Mouse (Mus musculus) retina, embryonic 14.5 days (tissue): Measurements from ENCODE around the gene Ttll1.
A peak's percentile ranks its signal among the peaks of the same experiment; 100 is the strongest.
"Not testable (repeated sequence)": the region's sequence is repeated elsewhere in the genome, so short reads cannot be mapped to it uniquely, and the experiment has no call there.

ENCODE experiments used
- DNase-seq: peaks from one replicate; pipeline ENCODE4 v3.0.0-alpha.2; 2015; ENCODE audit warnings: low spot score

The Ttll1 gene

DNA sequence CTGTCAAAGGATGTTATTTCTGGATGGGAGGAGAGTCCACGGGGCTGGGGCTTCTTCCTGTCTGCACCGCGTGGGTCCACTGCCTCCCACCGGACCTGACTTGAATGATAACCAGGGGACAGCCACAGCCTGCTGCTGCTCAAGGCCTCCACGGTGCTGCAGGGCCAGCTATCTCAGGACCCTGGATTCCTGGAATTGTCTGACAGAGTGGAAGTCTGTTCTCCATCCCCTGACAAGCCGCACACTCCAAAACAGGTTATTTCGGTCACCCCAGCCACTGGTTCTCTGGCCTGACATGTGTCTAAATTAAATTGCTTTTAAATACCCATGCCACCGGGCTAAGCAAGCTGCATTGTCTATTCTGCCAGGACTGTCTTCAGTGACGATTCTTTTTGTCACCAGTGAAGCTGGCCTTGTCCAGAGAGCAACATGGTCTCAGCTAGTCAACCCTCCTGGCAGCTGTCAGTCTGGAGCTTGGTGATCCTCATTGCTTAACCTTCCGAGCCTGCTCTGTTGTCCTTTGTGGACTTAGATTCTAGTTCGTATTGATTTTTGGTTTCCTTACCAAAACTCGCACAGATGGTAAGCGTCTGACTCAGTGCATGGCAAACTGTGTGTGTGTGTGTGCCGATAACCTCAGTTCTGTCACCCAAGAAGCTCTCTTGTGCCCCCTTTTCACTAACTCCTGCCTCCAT, 13.1 kb upstream of the Ttll1 start:
- DNase-seq: no peak

- peak; percentile 33 for DNase-seq
These were observed 12.5 kb upstream of the Ttll1 start for GRCm38 (mm10) chr15:83523196-83523595.

DNA sequence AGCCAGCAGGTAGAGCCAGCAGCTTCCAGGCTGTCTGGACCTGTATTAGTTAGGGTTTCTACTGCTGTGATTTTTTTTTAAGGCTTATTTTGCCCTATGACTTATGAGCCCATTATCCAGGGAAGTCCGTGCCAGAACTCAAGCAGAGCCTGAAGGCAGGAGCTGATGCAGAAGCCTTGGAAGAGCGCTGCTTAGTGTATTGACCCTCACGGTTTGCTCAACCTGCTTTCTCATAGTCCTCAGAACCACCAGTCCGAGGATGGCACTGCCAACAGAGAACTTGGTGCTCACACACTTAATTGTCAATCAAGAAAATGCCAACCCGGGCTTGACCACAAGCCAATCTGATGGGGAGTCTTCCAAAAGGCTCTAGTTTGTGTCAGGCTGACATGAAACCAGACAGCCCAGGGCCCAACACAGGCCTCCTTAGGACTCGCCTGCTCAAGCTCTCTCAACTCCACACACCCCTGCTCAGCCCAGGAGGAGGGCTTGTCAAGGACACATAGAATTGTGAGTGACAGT, 10.2 kb upstream of the Ttll1 start:
- DNase-seq: no peak

DNA sequence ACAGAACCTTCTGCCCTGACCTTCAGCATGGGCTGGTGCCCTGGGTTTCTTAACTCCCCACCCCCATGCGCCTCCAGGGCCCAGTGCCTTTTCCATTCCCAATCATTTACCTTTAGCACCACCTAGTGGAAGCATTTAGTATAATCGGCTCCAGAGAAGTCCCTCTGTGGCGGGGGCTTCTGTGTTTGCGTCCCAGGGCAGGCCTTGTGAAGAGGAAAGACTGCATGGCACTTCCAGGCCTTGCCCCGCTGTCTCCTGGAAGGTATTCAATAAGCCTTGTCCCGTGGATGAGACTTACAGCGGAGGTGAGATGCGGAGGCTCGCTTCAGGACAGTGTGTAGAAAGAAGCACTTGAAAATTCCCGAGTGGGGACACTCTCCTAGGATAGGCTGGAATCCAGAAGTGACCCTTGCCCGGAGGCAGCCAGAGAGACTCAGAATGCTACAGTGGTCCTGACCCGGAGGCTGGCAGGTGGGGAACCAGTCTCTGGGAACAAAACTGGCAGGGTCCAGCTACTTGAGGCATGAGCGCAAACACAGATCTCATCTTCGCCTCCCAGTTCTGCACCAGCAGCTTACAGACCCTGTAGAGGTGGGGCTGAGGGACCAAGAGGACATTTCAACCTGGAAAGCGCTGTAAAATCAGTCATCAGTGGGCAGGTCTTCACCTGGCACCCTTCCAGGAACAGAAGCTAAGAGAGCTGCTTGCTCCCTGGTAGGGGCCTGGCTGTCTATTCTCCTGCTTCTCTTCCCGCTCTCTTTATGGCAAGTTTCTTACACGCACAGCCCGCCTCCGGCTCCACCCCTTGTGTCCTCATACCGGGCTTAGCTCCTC, 7.7 kb upstream of the Ttll1 start:
- peak; percentile 91 for DNase-seq

DNA sequence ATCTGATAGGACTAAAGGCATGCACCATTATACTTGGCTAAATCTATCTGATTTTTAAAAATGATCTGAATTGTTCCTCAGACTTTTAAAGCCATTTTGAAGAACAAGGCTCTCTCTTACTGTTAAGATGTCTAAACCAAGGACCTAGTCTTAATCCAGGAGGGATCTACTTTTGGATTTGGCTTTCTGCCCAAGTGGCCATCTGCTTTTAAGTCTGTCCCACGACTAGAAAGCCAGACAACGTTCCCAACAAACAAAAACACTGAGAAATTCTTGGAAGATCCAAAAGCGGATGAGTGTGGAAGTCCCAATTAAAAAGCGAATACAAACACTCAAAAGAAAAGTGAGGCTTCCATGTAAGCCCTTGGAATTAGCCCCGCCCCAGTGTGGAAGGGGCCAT, 4.3 kb upstream of the Ttll1 start:
- no peak for DNase-seq

DNA sequence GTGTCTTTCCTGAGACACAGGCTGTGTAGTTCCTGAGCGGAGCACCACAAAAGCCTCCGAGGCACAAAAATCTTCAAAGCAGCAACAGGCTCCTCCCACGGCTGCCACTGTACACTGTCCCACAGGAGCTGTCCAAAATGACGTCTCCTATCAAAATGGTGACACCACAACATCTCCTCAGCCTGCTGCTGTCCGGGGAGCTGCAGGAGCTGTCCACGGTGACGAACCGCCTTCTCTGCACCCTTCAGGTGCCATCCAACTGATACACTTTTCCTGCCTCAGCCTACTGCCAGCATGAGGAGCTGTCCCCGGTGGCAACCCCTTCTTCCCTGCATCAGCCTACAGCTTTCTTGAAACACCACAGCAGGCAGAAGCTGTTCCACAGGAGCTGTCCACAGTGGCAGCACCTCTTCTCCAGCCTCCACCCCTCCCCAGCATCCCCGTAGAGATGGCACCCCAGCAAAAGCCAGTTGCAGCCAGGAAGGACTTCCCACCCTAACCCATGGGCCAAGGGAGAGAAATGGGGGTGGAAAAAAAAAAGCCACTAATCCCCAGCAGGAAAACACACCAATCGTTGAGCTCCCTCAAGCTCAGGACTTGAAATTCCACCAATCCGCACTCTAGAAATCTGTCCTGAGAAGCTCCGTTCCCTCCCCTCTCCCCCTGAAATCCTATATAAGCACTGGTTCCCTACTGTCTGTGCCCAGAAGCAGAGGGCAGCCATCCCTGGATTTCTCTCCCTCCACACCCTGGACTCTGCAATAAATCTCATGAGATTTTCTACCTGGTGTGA, 2.0 kb upstream of the Ttll1 start:
- no peak for DNase-seq

GRCm38 (mm10) chr15:83509950-83510804, 516 bp downstream of the Ttll1 start:
- peak; percentile 42 for DNase-seq

DNA sequence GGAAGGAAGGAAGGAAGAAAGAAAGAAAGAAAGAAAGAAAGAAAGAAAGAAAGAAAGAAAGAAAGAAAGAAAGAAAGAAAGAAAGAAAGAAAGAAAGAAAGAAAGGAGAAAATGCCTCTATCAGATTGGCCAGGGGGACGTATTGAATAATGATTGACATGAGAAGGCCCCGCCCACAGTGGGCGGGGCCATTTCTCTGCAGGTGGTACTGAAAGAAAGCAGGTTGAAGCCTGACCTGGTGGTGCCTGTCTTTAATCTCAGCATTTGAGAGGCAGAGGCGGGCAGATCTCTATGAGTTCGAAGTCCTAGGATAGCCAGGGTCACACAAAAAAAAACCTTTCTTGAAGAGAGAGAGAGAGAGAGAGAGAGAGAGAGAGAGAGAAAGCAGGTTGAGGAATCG, 9.2 kb downstream of the Ttll1 start:
- not testable (repeated sequence) for DNase-seq

- DNase-seq: no peak
These were observed 10.3 kb downstream of the Ttll1 start for GRCm38 (mm10) chr15:83500352-83500751.

DNA sequence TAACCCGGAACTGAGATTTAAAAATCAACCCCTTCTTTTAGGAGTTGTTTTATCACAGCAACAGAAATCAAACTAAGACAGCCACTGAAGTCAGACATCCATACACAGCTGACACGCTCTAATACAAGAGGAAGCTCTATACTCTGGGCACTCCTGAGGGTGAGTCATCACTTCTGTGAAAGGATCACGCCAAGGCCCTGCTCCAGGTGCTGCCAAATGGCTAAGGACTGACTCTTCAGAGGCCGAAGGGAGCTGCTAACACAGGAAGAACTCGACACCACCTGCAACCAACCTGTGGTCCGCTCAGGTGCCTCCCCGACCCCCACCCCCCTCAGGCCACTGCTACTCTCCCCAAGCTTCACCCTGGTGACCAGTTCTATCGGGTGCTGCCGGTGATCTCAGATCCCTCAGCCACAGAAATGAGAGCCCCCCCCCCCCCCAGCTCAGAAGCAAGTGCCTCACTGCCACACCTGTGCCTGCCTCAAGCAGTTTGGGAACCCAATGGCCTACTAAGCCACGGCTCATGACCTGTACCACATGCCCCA, 11.4 kb downstream of the Ttll1 start:
- no peak for DNase-seq

DNA sequence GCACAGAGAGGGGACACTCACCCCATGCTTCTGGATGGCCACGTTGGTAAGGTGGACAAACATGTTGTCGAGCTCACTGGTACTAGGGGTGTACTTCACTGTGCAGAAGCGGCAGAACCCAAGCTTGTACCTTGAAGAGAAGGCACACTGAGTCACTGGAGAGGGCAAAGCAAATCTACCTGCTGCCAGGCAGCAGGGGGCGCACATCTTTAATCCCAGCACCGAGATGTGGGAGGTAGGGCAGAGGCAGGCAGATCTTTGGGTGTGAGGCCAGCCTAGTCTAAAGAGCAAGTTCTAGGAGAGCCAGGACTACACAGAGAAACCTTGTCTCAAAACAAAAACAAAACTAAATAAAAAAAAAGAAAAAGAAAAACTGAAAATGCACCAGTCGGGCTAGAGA, 13.4 kb downstream of the Ttll1 start:
- DNase-seq: no peak

- DNase-seq: no peak
These were observed 14.8 kb downstream of the Ttll1 start for GRCm38 (mm10) chr15:83495787-83496367.

DNA sequence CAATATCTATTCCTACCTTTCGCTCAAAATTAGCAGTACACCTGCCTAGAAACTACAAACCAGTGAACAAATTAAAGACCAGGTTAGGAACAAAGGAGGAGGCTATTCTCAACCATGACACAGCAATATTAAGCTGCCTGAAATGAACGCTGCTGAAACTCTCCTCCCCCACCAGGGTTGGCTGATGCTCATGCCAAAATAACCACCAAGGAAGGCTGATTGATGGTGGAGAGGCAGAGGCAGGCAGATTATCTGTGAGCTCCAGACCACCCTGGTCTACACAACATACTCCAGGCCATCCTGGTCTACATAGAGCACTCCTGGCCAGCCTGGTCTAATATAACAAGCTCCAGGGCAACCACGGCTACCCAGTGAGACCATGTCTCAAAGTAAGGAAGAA, 15.5 kb downstream of the Ttll1 start:
- no peak for DNase-seq

- no peak for DNase-seq
These were observed 16.1 kb downstream of the Ttll1 start for GRCm38 (mm10) chr15:83494572-83494920.

GRCm38 (mm10) chr15:83493856-83494571, 16.7 kb downstream of the Ttll1 start:
- no peak for DNase-seq

DNA sequence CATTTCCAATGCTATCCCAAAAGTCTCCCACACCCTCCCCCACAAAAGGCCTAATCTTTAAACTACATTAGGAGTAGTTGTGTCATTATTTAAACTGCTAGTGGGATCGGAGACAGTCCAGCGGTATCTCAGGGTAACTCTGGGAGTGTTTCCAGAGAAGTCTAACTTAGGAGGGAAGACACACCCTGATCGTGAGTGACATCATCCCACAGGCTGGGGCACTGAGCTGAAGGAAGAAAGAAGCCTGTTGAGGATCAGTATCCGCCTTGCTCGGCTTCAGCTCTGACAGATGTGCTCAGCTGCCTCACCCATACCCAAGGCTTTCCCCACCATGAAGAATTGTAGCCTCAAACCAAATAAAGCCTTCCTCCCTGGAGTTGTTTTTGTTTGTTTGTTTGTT, 18.8 kb downstream of the Ttll1 start:
- DNase-seq: no peak

- no peak for DNase-seq
These were observed 21.2 kb downstream of the Ttll1 start for GRCm38 (mm10) chr15:83489471-83489870.

DNA sequence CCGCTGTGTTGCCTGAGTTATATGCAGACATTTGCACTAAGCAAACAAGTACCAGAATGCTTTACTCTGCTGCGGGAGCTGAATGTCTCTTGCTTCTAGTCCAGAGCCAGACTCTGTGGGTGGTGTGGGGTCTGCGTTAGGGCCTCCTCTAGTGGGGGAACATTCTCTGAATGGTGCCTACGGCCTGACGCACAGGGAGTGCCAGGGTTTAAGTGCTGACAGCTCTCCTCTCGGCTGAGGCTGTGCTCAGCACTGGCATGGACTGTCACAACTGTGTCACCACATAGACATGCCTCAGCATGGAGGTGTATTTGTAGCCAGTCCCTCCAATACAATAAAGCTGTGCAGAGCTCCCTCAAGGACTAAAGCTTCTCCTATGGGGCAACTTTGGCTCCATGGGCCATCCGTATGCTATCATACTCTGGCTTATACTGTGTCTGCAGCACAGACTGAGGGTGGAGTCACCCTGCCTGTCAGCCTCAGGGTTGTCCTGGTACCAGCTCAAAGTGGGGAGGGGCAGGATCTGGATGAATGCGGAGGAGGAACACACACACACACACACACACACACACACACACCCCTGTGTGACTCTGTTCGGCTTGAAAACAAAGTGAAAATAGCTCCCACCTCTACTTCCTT, 23.1 kb downstream of the Ttll1 start:
- no peak for DNase-seq

DNA sequence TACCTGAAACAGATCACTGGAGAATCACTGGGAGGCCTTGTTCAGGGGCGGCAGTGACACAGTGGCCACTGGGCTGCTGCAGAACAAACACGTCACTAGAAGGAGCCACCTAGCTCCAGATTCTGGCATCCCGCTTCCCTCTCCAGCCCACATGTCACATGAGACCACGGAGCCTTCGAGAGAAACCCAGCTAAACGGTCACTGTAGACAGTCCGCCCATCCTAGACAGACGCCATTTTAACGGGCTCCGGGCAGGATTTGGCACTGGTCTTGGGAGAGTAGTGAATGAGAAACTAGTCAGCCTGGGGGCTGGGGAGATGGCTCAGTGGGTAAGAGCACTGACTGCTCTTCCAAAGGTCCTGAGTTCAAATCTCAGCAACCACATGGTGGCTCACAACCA, 26.4 kb downstream of the Ttll1 start:
- no peak for DNase-seq

GRCm38 (mm10) chr15:83483482-83483881, 27.2 kb downstream of the Ttll1 start:
- peak; percentile 35 for DNase-seq
